Mouse (Mus musculus) cortical plate, adult 2 months (tissue): ENCODE measurements around the gene Tardbp. TPM values are rescaled to one million over a fixed set of nuclear protein-coding genes. Genes with fewer than 3 reads are reported as not detected.

Experiments used
- H3K27ac ChIP-seq: fragments of 200-500 bp; 2 replicates; pipeline ENCODE4 v1.5.1; 2012; ENCODE audit warnings: low read length, control low read depth, inconsistent platforms; ENCODE audit not compliant: insufficient read depth
- H3K4me1 ChIP-seq: fragments of 200-500 bp; 2 replicates; pipeline ENCODE4 v1.6.1; 2011; ENCODE audit warnings: low read length; ENCODE audit not compliant: control insufficient read depth, insufficient read depth
- H3K4me3 ChIP-seq: fragments of 200-500 bp; 2 replicates; pipeline ENCODE4 v1.5.1; 2011; ENCODE audit warnings: mild to moderate bottlenecking, low read length, control low read depth; ENCODE audit not compliant: insufficient read depth
- CTCF ChIP-seq: fragments of 200-500 bp; IDR thresholded peaks from 2 replicates; pipeline ENCODE4 v1.5.1; 2011; ENCODE audit warnings: mild to moderate bottlenecking, control low read depth, low read length; ENCODE audit not compliant: insufficient read depth; ENCODE audit errors: extremely low read depth
- POLR2A ChIP-seq: fragments of 200-500 bp; IDR thresholded peaks from 2 replicates; pipeline ENCODE4 v1.6.1; 2011; ENCODE audit warnings: mild to moderate bottlenecking, low read length, control low read depth; ENCODE audit not compliant: insufficient read depth; ENCODE audit errors: extremely low read depth
- polyA plus RNA-seq: library from polyadenylated mRNA; depleted of rRNA; stranded (reverse); fragments of >200 nt; gene quantifications from 2 replicates; pipeline ENCODE4 v1.2.3, GENCODE M21; 2012

Gene Tardbp
- polyA plus RNA-seq, 1 experiment, result 235 TPM

GRCm38 (mm10) chr4:148620718-148621117 is 6.1 kb downstream of the Tardbp start:
- TF ChIP-seq POLR2A, result no peak
- no peak for TF ChIP-seq CTCF

DNA sequence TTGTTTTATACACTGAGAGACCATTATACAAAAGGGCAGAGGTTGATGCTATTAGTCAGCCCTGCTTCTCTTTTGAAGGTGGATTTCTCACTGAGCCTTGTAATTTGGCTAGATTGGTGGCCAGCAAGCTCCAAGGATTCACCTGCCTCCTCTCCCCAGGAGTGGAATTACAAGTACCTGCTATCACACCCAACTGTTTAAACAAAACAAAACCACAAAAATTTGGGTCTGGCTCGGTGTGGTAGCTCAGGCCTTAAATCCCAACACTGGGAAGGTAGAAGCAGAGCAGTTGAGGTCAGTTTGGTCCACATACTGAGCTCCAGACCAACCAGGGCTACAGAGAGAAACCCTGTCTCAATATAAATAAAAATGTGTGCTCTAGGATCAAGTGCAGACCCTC is 7.0 kb downstream of the Tardbp start:
- no peak overlapping the region for H3K4me3 ChIP-seq
- TF ChIP-seq CTCF, result no peak
- no peak for TF ChIP-seq POLR2A

More at GRCm38 (mm10) chr4:148620718-148621117, 6.1 kb downstream of the Tardbp start:
- Histone ChIP-seq H3K4me1 (peaks cover 3% of the 10 kb centered on the region), H3K4me3 (no peak overlapping the region), H3K27ac (no peak overlapping the region)

GRCm38 (mm10) chr4:148613738-148614137 is 13.1 kb downstream of the Tardbp start:
- TF ChIP-seq POLR2A (no peak), CTCF (no peak)
- Histone ChIP-seq H3K27ac (no peak overlapping the region), H3K4me3 (no peak overlapping the region), H3K4me1 (no peaks in the 10 kb centered on the region)

More for the DNA sequence above, 7.0 kb downstream of the Tardbp start:
- Histone ChIP-seq H3K4me1 (peaks cover 3% of the 10 kb centered on the region; the same call in 1 of the 2 replicates), H3K27ac (no peak overlapping the region)

DNA sequence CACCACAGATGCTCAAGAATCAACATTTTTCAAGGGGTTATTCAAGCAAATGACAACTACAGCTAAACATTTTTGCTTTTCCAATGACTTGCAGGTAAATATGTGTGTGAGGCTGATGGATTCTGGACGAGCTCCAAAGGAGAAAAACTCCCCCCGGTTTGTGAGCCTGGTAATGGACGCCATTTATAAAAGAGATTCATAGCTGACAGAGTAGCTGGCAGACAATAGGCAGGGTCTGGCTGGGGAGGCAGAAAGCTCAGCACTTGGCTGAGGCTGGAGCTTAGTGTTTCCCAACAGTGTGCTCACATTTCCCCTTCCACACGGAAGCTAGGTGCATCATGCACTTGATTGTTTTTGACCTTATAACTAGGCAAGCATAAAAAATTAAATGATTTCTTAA is 14.3 kb downstream of the Tardbp start:
- no peaks in the 10 kb centered on the region for H3K4me1 ChIP-seq
- H3K27ac ChIP-seq, result no peak overlapping the region
- TF ChIP-seq POLR2A (no peak), CTCF (no peak)
- no peak overlapping the region for H3K4me3 ChIP-seq

- TF ChIP-seq POLR2A (no peak), CTCF (no peak)
- no peak overlapping the region for H3K4me3 ChIP-seq
- H3K27ac ChIP-seq, result no peak overlapping the region
- no peaks in the 10 kb centered on the region for H3K4me1 ChIP-seq
Observed at GRCm38 (mm10) chr4:148610631-148611364, 16.0 kb downstream of the Tardbp start.

GRCm38 (mm10) chr4:148609805-148610204 is 17.0 kb downstream of the Tardbp start:
- no peak for TF ChIP-seq CTCF
- TF ChIP-seq POLR2A, result no peak
- Histone ChIP-seq H3K27ac (no peak overlapping the region), H3K4me3 (no peak overlapping the region), H3K4me1 (no peaks in the 10 kb centered on the region)

- TF ChIP-seq POLR2A (no peak), CTCF (peak; percentile 85)
- peaks cover 1% of the 10 kb centered on the region for H3K4me1 ChIP-seq
- H3K27ac ChIP-seq, result no peak overlapping the region
- H3K4me3 ChIP-seq, result no peak overlapping the region
Observed at GRCm38 (mm10) chr4:148607758-148608157, 19.1 kb downstream of the Tardbp start.

GRCm38 (mm10) chr4:148604541-148605165 is 22.2 kb downstream of the Tardbp start:
- peak overlapping the region; percentile 30; the same call in 1 of the 2 replicates for H3K27ac ChIP-seq
- TF ChIP-seq CTCF (peak; percentile 56), POLR2A (no peak)
- H3K4me1 ChIP-seq, result peaks cover 1% of the 10 kb centered on the region
- H3K4me3 ChIP-seq, result no peak overlapping the region

DNA sequence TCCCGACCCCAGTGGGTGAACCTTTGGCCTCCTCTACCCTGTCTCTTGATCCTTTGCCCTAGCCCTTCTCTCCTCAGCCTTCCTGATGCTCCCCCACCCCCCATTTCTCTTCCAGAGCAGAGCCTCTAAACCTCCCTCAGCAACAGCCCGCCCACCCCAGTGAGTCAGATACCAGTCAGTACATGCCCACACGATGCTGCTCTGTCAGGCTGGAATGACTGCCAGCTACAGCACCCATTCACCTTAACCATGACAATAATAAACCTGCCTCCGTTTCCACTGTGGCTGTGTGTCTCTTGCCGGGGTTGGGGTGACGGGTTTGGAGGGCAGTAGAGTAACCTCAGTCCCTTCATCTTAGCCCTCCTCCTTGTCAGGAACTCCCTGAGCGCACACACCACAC is 22.7 kb downstream of the Tardbp start:
- Histone ChIP-seq H3K4me3 (no peak overlapping the region), H3K27ac (peak overlapping the region; percentile 30), H3K4me1 (peaks cover 1% of the 10 kb centered on the region)
- 0 out of 2 replicates have a peak, but pooled peaks have one; percentile 15 for TF ChIP-seq POLR2A
- TF ChIP-seq CTCF, result no peak
